Mouse (Mus musculus) monocyte, adult 5-6 weeks (primary cell): ENCODE results near the gene Gm14781. TPM values are rescaled to one million over a fixed set of nuclear protein-coding genes. Genes with fewer than 3 reads are reported as not detected.
"Not testable (repeated sequence)": the region's sequence is repeated elsewhere in the genome, so short reads cannot be mapped to it uniquely, and the experiment has no call there.

Experiments
- ATAC-seq: fragments of 153-309, 156-312 bp; replicated peaks from 2 replicates; pipeline ENCODE4 v1.8.0; 2017; ENCODE audit warnings: mild to moderate bottlenecking; ENCODE audit not compliant: low TSS enrichment, insufficient number of reproducible peaks, severe bottlenecking, poor library complexity, low FRiP score
- total RNA-seq: library from RNA; stranded (forward); fragments of 200-1000, 200-491, 200-594 nt; gene quantifications from 3 replicates; pipeline ENCODE4 v1.2.3, GENCODE M21; 2017

Gm14781 gene
- not detected in 3 replicates for total RNA-seq

DNA sequence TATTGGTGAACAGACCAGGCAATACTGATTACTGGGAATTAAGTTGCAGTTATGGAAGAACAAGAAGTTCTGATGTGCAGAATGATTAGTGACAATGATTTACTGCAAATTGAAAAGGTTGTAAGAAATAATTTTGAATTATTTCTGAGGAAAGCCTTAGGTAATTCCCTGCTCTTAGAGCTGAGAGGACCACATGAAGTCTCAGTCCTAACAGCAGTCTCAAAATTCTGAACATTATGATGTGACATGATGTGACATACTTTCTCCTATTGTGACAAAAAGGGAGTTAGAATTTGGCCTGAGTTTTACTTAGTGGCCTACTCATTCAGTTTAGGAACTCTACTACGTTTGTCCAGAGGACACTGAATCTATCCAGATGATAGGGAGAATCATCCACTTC is at the start of gene Gm14781:
Gene Gm14781, plus strand, starts transcription at position 301 of the 400 bp plus-strand sequence.
- not testable (repeated sequence) for ATAC-seq

DNA sequence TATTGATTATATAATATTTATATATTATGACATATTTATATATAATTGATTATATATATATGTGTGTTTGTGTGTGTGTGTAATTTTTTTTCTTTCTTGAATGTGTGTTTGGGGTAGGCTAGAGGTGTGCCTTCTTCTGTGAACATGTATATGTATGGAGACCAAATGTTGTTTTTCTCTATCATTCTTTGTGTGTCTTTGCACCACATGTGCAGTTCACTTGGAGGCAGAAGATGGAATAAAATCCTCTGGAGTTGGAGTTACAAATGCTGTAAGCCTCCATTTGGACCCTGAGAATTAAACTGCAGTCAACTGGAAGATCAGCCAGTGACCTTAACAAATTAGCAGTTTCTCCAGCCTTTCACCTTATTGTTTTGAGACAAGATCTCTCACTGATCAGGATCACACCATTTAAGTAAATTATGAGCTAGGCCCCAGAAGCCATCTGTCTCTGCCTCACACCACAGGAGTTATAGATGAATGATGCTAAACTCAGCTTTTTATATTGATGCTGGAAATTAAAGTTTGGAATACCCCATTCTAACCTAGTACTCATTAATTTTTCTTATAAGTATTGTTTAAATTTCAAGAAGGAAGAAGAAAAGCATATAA is 23.1 kb downstream of the Gm14781 start:
- ATAC-seq, result not testable (repeated sequence)

Other genes with a start within 250 kb of the Gm14781 start
- gene Gm5072, start 239.7 kb upstream of the Gm14781 start, total RNA-seq, result not detected in 3 replicates
- not detected in 3 replicates for gene Gm8914, start 152.1 kb upstream of the Gm14781 start, total RNA-seq
- not detected in 3 replicates for gene 1700084M14Rik, start 56.3 kb upstream of the Gm14781 start, total RNA-seq
- gene Mageb5, start 150.8 kb downstream of the Gm14781 start, total RNA-seq, result not detected in 3 replicates